Mouse (Mus musculus): ENCODE measurements at regions not wholly inside any gene's neighbourhood (a gene's known extent, or its start where the extent isn't known, plus 50 kb on each side); places are given as distances from the start of the nearest gene placed in this dataset.

- TF ChIP-seq POLR2A (IDR thresholded peaks at IDR 0.05; ENCODE audit: low read depth, low read length), result no peak
- no peak for TF ChIP-seq CTCF (IDR thresholded peaks at IDR 0.05; ENCODE audit: borderline replicate concordance, insufficient read depth, low read length)
These were observed 170.2 kb downstream of the Hlx start for GRCm38 (mm10) chr1:184562239-184562638.
